Mouse (Mus musculus) hematopoietic stem cell, adult 5-6 weeks (primary cell): Measurements from ENCODE around the gene Zfp595. TPM values are rescaled to one million over a fixed set of nuclear protein-coding genes. Genes with fewer than 3 reads are reported as not detected.

Experiments used
- total RNA-seq: library from RNA; stranded (forward); fragments of 172-1452, 232-1000 nt; gene quantifications from 2 replicates; pipeline ENCODE4 v1.2.3, GENCODE M21; 2017

Gene Zfp595
- total RNA-seq, 1 experiment from 2014 or later, result 10.0 TPM

Other genes starting within 250 kb of the Zfp595 start
- gene Zfp708, start 234.6 kb downstream of the Zfp595 start, total RNA-seq, result 7.6 and 10.3 TPM in 2 replicates
- 0.20 and 9.9 TPM in 2 replicates for gene Gm28557, start 224.0 kb downstream of the Zfp595 start, total RNA-seq
- 0.38 and 0.89 TPM in 2 replicates for gene Rslcan18, start 216.3 kb downstream of the Zfp595 start, total RNA-seq
- gene Zfp759, start 210.9 kb downstream of the Zfp595 start, total RNA-seq, result 7.3 and 8.3 TPM in 2 replicates
- 10.2 and 13.9 TPM in 2 replicates for gene Rsl1, start 159.4 kb downstream of the Zfp595 start, total RNA-seq
- 4.4 and 6.6 TPM in 2 replicates for gene Zfp455, start 138.1 kb downstream of the Zfp595 start, total RNA-seq
- gene Zfp458, start 54.1 kb downstream of the Zfp595 start, total RNA-seq, result 3.6 and 5.8 TPM in 2 replicates
- 1.5 TPM in 1 of 2 replicates, not detected in the other for gene Zfp457, start 26.1 kb downstream of the Zfp595 start, total RNA-seq
- 7.3 and 13.3 TPM in 2 replicates for gene Gm28044, start 28.0 kb upstream of the Zfp595 start, total RNA-seq
- gene Zfp953, start 28.0 kb upstream of the Zfp595 start, total RNA-seq, result 8.2 and 11.0 TPM in 2 replicates
- 3.2 and 3.8 TPM in 2 replicates for gene Gm28041, start 43.2 kb upstream of the Zfp595 start, total RNA-seq
- 5.9 and 6.1 TPM in 2 replicates for gene Zfp456, start 43.2 kb upstream of the Zfp595 start, total RNA-seq
- 7.4 and 13.6 TPM in 2 replicates for gene Zfp429, start 67.2 kb upstream of the Zfp595 start, total RNA-seq
- 3.0 and 16.1 TPM in 2 replicates for gene Zfp459, start 88.8 kb upstream of the Zfp595 start, total RNA-seq
- gene Zfp874a, start 119.1 kb upstream of the Zfp595 start, total RNA-seq, result 19.6 and 21.8 TPM in 2 replicates
- 9.2 and 14.7 TPM in 2 replicates for gene Zfp874b, start 151.7 kb upstream of the Zfp595 start, total RNA-seq
- gene Zfp58, start 168.0 kb upstream of the Zfp595 start, total RNA-seq, result 9.8 and 22.2 TPM in 2 replicates
- not detected in 2 replicates for gene Gm26965, start 193.6 kb upstream of the Zfp595 start, total RNA-seq
- gene Zfp87, start 193.6 kb upstream of the Zfp595 start, total RNA-seq, result 27.1 and 31.8 TPM in 2 replicates
- 13.8 and 34.3 TPM in 2 replicates for gene Zfp748, start 221.3 kb upstream of the Zfp595 start, total RNA-seq